Mouse (Mus musculus) left cerebral cortex, postnatal 14 days (tissue): ENCODE data around the gene Cenpp. TPM values are rescaled to one million over a fixed set of nuclear protein-coding genes. Genes with fewer than 3 reads are reported as not detected.

Source experiments
- DNase-seq, 2 experiments: peaks; one replicate each; pipeline ENCODE4 v3.0.0; 2021 to 2022; ENCODE audit warnings: low spot score in 2 of 2, mixed read lengths in 1 of 2
- intact Hi-C: fragments of 180-260 bp; cut with DNase I; formaldehyde crosslinking; loops from one replicate; pipeline ENCODE4 v1.15.1; 2025
- total RNA-seq, 2 experiments: library from RNA; stranded (reverse); gene quantifications; 2 replicates each; pipeline ENCODE4 v1.2.3; 2021

Gene Cenpp
- total RNA-seq, 2 experiments from 2014 or later = 0.92 to 1.5 TPM

DNA sequence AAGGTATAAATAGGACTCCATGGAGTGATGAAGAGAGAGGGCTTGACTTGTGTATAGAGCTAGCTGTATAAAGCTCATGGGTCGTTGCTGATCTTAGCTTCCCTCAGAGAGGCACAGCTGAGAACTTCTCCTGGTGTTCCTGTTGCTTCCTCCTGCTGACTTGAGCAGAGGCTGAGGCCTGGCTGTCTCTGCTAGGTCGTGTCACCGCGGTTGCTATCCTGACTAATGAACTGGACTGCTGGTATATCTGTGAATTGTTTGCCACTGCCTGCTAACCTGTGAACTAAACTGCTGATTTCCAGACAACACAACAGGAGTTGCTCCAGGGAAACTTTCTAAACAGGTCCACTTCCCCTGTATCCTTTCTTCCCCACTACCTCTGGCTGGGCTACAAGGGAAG, 182.3 kb downstream of the Cenpp start:
- intact Hi-C loops = no loop called here

DNA sequence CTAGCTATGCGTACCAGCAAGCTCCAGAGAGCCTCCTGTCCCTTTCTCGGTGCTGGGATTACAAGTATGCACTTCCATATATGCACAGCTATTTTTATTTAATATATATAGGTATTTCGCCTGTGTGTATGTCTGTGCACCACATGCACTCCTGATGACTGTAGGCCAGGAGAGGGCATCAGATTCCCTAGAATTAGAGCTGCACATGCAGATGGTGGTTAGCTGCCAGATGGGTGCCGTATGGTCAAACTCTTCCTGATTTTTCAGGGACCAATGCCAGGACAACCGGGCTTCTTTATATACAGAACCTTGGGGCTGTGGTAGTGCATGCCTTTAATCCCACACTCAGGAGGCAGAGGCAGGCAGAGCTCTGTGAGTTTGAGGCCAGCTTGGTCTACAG, 183.6 kb downstream of the Cenpp start:
- no peak for DNase-seq
- intact Hi-C loops = no loop called here

More for the DNA sequence above, 182.3 kb downstream of the Cenpp start:
- DNase-seq = no peak

DNA sequence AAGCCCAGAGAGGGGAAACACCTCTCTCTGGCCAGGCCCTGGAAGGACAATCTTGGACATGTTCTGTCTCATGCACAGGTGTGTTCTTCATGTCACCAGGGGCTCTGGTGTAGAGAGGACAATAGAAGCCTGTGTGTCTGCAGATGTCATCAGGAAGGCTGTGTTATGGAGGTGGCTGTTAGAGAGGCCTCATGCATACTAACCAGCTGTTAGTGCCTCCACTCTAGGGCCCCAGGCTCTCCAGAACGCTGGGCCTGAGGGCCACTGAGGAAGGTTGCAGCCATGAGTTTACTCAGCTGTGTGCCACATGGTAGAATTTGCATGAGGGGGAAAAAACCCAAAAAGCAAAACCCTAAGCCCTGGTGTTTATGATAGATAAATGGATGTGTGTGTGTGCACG, 185.0 kb downstream of the Cenpp start:
- intact Hi-C loops = no loop called here
- no peak for DNase-seq

DNA sequence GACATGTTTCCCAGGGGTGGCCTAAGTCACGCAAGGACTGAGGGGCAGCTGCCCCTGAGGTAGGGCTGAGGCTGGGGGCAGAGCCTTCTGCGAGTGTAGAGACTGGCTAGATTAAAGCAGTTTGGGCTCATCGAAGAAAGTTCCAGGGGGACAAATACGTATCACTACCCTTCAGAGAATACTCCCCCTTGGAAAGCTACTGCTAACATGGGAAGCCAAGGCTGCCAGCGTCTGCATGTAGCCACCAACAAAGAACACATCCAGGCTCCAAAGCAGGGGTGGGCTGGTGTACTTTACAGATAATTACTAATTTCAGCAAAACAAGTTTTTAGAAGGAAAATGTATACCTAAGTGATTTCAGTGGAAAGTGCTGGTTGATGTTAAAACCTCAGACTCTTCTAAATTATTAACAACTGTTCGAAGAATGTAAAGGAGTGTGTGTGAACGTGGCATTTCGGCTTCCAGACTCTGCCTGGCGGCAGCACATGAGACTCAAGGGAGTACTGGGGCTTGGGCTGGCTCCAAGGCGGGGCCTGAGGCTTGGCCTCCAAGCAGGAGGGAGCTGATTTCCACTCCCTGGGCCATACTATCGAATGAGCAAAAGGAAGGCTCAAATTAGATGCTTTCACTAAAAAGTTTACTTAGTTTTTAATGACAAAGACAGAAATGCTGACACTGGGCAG, 186.1 kb downstream of the Cenpp start:
- intact Hi-C loops = no loop called here
- DNase-seq = no peak

DNA sequence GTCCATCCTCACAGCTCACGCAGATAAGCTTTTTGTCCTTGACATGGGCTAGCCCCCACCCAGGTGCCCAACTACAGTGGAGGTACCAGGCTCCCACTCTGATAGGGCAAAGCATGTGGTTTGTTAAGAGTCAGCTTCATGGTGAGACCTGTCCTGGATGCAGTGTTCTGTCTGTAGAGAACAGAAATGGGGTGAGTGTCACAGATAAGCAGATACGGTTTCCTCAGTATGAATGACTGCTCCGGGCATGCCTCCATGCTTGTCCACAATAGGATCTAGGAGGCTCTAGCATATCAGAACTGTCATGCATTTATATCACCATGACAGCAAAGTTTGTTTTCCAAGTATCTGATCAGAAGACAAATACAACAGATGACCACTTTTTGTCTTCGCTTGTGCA, 186.7 kb downstream of the Cenpp start:
- no peak for DNase-seq
- intact Hi-C loops = no loop called here

DNA sequence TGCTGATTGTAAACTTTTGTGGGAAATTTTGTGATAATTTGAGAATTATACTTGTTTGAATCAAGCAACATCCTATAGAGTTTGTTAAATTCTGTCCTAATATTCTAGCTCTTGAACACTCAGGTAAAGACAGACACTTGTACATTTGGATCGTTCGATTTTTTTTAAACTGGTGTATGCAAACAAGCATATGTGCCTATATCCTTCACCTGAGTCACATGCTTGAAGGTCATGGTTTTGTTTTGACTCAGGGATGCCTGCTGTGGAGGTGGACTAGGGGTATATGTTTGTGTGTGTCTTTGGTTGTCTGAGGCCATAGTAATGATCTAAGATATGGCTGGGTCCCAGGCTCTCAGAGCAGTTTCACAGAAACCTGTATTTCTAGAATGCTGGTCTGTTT, 189.7 kb downstream of the Cenpp start:
- intact Hi-C loops = no loop called here
- DNase-seq = no peak

DNA sequence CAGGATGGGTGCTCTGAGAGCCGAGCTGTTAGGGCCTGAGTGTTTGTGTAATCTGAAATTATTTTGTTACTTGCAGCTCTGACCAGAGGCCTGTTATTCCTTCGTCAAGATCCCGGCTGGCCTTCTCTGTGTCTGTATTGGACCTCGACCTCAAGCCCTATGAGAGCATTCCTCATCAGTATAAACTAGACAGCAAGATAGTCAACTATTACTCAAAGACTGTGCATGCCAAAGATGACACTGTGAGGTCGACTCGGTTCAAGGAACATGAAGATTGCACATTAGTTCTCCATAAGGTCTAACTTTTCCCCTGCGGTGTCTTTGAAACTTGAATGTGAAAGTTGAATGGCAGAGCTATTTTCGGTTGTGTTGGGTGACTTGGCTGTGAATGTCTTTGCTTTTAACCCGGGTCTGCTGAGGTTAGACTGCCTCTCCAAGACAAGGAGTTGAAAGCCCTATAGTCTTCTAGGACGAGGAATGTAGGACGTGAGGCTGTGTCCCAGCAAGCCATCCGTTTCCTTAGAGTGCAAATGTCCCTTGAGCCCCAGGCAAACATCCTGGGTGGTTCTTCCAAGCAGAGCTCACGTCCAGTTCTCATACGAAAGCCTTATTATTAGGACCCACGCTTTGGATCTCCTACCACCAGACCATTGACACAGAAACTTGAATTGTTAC, 191.0 kb downstream of the Cenpp start:
- DNase-seq = no peak
- intact Hi-C loops = no loop called here

DNA sequence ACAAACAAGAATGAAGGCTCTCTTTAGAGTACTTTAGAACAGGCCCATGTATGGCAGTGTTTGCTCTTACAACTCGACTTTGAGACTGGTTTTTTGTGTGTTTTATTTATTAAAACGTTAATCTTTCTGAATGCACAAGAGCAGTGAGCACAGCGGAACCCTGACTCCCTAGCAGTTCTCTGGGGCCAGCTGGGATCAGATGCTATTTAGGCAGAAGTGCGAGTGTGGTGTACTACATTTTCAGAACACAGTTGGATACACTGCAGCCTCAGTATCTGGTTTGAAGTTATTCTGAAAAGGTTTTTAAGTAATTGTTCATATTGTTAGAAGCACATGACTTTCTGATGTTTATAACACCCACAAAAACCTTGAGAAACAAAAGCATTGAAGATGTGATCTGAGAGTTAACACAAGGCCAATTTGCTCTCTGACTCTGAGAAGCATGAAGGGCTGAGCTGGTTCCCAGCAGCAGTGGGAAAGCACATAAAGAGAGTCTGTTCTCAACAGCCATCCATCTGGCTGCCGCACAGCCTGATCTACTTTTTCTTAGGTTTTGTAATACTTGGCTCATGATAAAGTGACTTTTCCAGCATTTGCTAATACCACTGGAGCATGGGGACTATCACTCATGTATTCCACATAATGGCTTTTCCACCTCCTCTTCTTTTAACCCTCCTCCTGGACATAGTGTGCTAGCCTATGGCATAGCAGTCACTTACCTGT, 191.7 kb downstream of the Cenpp start:
- DNase-seq = peak; percentile 18 to 26
- intact Hi-C loops = no loop called here

DNA sequence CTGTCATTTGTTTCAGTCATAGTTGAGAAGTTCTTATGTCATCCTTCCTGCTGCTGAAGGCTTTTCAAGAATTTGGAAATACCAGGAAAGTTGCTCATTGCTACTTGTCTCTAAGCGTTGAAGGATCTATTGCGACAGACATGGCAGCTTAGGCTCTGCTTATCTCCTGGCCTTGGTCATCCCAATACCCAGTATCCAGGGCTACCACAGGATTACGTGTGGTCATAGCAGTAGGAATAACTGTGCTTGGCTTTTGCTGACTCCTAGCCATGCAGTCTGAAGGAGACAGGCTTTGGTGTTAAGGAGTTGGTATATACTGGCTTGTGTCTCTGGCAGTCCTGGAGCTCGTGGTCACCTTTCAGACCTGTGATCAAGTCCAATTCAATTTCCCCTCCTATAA, 192.3 kb downstream of the Cenpp start:
- no peak for DNase-seq
- intact Hi-C loops = no loop called here

DNA sequence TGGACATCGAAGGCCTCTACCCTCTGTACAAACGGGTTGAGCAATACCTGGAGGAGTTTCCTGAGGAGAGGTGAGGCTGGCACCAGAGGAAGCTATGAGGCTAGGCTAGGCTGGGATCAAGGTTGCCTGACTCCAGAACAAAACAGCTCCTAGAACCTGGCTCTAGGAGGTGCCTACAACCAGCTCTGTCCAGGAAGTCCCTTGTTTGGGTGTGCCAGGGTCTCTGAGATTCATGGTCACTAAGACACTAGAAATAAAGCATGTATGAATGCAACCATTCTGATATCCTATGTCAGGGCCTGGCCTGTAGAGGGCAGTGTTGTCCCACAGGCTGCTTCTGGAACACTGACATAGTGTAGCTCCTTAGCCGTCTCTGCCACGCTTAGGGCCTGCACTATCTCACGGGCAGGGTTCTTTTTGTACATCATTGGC, 203.3 kb downstream of the Cenpp start:
- DNase-seq = peak; percentile 84 to 88
- intact Hi-C loops = no loop called here

DNA sequence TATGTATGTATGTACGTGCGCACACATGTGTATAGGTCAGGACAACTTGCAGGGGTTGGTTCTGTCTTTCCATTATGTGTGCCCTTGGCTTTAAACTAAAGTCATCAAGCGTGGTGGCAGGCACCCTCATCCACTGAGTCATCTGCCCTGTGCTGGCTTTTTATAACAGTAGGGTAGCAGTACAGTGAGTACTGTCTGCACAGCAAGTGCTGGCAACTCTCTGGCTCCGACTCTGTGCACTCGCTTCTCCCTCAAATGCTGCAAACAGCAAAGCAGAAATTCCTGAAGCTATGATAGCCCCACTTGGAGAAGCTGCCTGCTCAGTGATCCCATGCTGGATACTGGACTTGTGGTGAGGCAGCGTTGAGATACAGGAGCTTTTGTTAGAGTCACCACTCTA, 208.1 kb downstream of the Cenpp start:
- DNase-seq = no peak
- intact Hi-C loops = no loop called here

DNA sequence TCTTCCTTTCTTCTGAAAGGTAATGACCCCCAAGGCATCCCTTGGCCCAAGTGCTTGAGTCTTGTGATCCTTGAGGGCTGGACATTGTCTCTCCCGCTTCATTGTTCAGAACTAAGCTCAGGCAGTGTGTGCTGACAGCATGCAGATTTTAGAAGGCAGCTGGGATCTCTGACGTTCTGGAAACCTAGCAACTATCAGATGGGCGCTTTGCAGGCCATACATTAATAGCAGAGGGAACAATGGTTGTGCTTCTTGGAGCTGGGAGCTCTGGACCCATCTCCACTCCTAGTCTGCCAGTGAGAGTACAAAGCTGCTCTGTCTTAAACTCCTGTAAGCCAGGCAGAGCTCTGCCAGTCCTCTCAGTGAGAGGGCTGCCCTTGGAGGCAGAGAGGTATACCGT, 216.4 kb downstream of the Cenpp start:
- no peak for DNase-seq
- intact Hi-C loops = no loop called here

DNA sequence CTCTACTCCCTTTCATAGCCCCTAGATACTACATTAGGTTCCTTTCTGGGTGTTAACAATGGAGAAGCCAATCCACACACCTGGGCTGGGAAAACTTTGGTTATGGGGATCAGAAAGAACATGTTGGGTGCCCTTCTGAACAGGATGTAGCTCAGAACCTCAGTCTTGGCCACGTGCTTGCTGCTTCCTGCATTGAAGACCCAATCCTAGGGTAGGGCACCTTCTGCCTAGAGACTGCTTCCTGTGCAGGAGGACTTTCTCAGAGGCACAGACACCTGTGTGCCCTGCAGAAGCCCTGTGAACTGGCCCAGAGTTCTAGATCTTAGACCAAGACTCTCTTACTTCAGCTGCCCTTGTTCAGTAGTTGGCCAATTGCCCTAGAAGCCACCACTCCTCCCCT, 216.8 kb downstream of the Cenpp start:
- no peak for DNase-seq
- intact Hi-C loops = no loop called here

DNA sequence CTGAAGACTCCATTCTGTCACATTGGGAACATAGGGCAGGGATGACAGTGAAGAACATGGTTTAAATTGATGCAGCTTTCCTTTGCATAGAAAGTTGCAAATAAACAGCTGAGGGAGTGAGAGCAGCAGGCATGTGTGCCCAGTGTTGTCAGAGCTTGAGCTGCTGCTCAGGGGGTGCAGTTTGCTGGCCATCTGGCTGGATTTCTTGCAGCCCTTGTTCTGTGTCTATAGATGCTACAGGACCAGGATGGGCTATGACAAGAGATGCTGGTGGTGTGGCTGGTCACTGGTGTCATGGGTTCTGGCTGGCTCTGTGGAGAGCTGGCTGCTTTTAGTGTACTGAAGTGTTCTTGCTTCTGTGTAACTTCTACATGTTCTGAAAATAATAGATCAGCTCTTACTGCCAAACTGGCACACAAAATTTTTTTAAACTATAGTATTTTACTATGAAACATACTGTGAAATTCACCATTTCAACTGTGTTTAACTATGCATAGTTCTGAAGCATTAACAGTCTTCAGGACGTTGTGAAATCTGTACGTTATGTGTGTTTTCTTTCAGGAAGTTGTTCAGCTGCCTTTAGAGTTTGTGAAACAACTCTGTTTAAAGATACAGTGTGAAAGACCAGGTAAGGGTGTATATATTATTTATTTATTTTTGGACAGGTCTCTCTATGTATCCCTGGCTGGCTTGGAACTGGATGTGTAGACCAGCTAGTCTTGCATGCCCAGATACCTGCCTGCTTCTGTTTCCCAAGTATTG, 219.1 kb downstream of the Cenpp start:
- peak in 1 of 2 experiments; percentile 48 for DNase-seq
- intact Hi-C loops = no loop called here

DNA sequence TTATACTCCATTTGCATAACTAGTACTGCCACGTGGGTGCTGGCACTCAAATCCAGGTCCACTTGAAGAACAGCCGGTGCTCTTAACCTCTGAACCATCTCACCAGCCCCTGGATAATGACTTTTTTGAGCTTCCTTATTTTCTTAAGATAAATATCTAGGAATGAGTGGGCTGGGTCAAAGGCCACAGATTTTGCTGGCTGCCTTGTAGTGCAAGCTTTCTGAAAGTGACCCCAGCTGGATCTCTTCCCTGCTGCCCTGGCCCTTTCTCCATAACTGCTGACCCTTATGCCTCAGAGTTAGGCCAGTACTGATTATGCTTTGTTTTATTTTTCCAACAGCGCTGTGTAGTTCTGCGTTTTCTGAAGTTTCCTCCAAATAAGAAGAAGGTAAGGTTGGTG, 222.1 kb downstream of the Cenpp start:
- DNase-seq = no peak
- intact Hi-C loops = no loop called here

DNA sequence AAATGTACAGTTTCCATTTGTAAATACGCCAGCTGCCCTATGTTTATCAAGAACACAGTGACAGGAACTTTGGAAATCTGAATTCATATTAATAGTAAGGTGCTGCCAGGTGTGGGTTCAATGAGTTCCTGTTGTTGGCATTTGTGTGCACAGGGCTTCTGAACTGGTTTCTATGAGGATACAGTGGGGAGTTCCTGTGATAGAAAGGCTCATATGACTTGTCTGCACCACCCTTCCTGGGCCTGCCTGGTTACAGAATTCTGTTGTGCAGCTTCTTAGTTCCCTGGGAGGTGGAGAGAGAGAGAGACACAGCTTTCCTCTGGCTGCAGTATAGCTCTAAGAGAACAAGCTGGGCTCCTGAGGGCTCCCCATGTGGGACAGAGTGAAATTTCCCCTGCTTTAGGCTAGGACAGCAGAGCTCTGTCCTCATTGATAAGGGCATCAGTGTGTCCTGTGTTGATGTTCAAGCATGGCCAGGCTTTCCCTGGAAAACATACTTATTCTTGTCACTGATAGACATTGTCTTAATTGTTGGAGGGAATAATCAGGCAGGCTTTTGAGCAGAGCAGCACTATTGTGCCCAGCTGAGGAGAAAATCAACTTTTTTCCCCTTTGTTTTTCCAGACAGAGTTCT, 224.4 kb downstream of the Cenpp start:
- DNase-seq = no peak
- intact Hi-C loops = no loop called here

DNA sequence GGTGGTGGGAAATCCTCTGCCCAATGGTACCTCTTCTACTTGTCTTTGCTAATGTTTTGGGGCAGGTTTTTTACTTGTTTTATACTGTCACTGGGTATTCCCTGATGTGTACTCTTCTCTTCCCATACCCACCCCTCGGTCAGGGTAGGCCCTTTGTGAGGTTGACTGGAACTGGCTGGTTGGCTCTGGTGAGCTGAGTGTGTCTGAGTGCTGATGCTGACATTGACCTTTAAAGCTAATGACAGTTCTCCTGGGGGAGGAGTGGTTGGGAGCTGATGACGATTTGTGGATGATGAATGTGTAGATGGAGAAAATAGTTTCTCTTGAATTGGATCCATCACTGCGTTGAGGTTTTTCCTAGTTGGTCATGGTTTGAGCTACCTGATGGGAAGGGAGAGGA, 225.8 kb downstream of the Cenpp start:
- intact Hi-C loops = no loop called here
- DNase-seq = no peak

DNA sequence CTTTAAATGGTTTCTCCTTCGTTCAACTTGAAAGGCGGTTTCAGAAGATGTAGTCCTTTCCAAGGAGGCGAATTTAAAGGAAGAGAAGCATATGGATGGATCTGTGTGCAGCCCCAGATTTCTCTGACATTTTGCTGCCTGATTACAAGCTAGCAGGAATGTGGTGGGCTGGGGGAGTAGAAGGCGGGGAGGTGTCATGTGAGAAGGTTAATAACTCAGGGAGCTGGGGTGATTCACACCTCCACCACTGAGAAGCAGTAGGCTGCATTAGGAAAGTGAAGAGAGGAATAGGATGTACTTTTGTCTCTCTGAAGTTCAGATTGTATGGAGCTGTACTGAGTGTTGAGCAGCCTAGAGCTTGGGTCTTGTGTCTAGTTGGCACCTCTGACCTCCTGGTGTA, 230.6 kb downstream of the Cenpp start:
- no peak for DNase-seq
- intact Hi-C loops = no loop called here

DNA sequence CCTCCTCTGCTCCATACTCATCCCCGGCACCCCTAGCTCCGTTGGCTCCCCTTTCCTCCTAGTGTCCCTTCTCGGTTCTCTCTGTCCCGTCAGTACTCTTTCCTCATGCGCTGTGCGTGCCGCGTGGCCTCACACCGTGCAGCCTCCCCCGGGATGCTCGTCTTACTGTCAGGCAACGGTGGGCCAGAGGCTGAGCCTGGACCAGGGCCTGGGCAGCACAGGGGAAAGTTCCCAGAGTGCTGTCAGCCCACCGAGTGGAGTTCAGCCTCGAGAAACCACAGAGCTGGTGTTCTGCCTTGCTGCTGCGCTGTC, 231.0 kb downstream of the Cenpp start:
- no peak for DNase-seq
- intact Hi-C loops = no loop called here
